Mouse (Mus musculus) myocyte (in vitro differentiated cells): ENCODE results near the gene Nprl2. TPM values are rescaled to one million over a fixed set of nuclear protein-coding genes. Genes with fewer than 3 reads are reported as not detected.

Source experiments
- H3K27me3 ChIP-seq: one replicate; pipeline ENCODE4 v1.6.1; 2011; ENCODE audit not compliant: control insufficient read depth, insufficient read depth, insufficient read length
- H3K36me3 ChIP-seq: one replicate; pipeline ENCODE4 v1.6.1; 2011; ENCODE audit not compliant: control insufficient read depth, insufficient read depth
- H3K4me2 ChIP-seq: one replicate; pipeline ENCODE4 v1.6.1; 2011; ENCODE audit warnings: low read depth, control low read depth
- H3K4me3 ChIP-seq: one replicate; pipeline ENCODE4 v1.5.1; 2011; ENCODE audit warnings: mild to moderate bottlenecking, control low read depth, moderate library complexity
- H3K79me2 ChIP-seq: one replicate; pipeline ENCODE4 v1.6.1; 2011; ENCODE audit not compliant: control insufficient read depth, insufficient read depth
- H3ac ChIP-seq: one replicate; pipeline ENCODE4 v1.6.1; 2011; ENCODE audit not compliant: control insufficient read depth, insufficient read length
- CEBPB ChIP-seq: IDR thresholded peaks from 2 replicates; pipeline ENCODE4 v1.6.1; 2011; ENCODE audit warnings: mild to moderate bottlenecking, moderate library complexity; ENCODE audit not compliant: poor library complexity, insufficient read depth, severe bottlenecking
- E2F4 ChIP-seq: IDR thresholded peaks from one replicate; pipeline ENCODE4 v1.6.1; 2011; ENCODE audit warnings: mild to moderate bottlenecking, control low read depth, moderate library complexity; ENCODE audit not compliant: insufficient read depth
- MAX ChIP-seq: IDR thresholded peaks from one replicate; pipeline ENCODE4 v1.6.1; 2011; ENCODE audit warnings: low read depth, mild to moderate bottlenecking, control low read depth
- MYOD1 ChIP-seq, 3 experiments: IDR thresholded peaks; one replicate each; pipeline ENCODE4 v1.6.1; 2011; ENCODE audit warnings: control low read depth in 2 of 3, low read depth in 2 of 3, mild to moderate bottlenecking in 2 of 3, moderate library complexity in 1 of 3; ENCODE audit not compliant: insufficient read length in 2 of 3, control insufficient read depth in 1 of 3
- MYOG ChIP-seq, 3 experiments: IDR thresholded peaks; one replicate each; pipeline ENCODE4 v1.6.1; 2011; ENCODE audit warnings: control low read depth in 2 of 3, low read depth in 2 of 3, mild to moderate bottlenecking in 2 of 3; ENCODE audit not compliant: insufficient read length in 2 of 3, control insufficient read depth in 1 of 3, insufficient read depth in 1 of 3
- POLR2A ChIP-seq: IDR thresholded peaks from one replicate; pipeline ENCODE4 v1.6.1; 2011; ENCODE audit warnings: low read depth, mild to moderate bottlenecking, control low read depth, moderate library complexity; ENCODE audit not compliant: insufficient read length
- POLR2AphosphoS2 ChIP-seq: IDR thresholded peaks from one replicate; pipeline ENCODE4 v1.6.1; 2011; ENCODE audit warnings: low read depth, control low read depth; ENCODE audit not compliant: insufficient read length
- REST ChIP-seq: IDR thresholded peaks from one replicate; pipeline ENCODE4 v1.6.1; 2011; ENCODE audit warnings: mild to moderate bottlenecking, control low read depth, moderate library complexity; ENCODE audit not compliant: insufficient read depth, insufficient read length
- SRF ChIP-seq: IDR thresholded peaks from one replicate; pipeline ENCODE4 v1.6.1; 2011; ENCODE audit warnings: low read depth; ENCODE audit not compliant: control insufficient read depth, insufficient read length
- TCF12 ChIP-seq: IDR thresholded peaks from one replicate; pipeline ENCODE4 v1.6.1; 2011; ENCODE audit warnings: mild to moderate bottlenecking, control low read depth; ENCODE audit not compliant: poor library complexity, insufficient read depth, severe bottlenecking
- TCF3 ChIP-seq: IDR thresholded peaks from one replicate; pipeline ENCODE4 v1.6.1; 2011; ENCODE audit warnings: low read depth, control low read depth; ENCODE audit not compliant: insufficient read length
- USF1 ChIP-seq: IDR thresholded peaks from one replicate; pipeline ENCODE4 v1.6.1; 2011; ENCODE audit warnings: low read depth, mild to moderate bottlenecking, control low read depth, moderate library complexity
- polyA plus RNA-seq: library from polyadenylated mRNA; unstranded; fragments of >200 nt; fragmentation: generic; extraction: Trizol; gene quantifications from one replicate; pipeline ENCODE4 v1.2.1, GENCODE M21; 2012; ENCODE audit warnings: missing spikeins

The Nprl2 gene
- polyA plus RNA-seq, 1 experiment = 24.6 TPM

DNA sequence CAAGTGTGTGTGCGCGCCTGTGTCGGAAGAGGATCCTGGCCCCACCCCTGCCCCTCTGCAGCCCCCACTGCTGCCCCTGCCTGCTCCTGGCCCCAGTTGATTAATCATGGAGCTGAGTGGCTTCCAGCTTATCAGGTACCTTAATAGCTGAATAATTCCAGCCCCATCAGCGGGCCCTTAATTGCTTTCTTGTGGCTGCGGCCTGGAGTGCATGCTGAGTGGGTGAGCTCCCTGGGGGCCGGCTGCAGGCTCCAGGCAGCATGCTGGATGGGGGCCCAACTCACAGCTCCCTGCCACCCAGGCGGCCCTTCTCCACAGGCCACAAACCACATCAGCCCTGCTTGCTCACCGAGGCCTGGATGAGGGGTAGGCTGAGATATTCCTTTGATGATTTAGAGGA is 30.6 kb upstream of the Nprl2 start:
- Histone ChIP-seq H3ac (no peak overlapping the region), H3K36me3 (no peaks in the 10 kb centered on the region), H3K27me3 (peaks cover 65% of the 10 kb centered on the region), H3K79me2 (no peaks in the 10 kb centered on the region), H3K4me3 (no peak overlapping the region), H3K4me2 (no peak overlapping the region)
- no peak for TF ChIP-seq MYOD1 (IDR thresholded peaks at IDR 0.05; ENCODE audit: control insufficient read depth in 1 of 3, insufficient read length in 2 of 3, low read depth in 2 of 3)
- TF ChIP-seq TCF12 = no peak
- no peak for TF ChIP-seq SRF
- TF ChIP-seq REST = no peak
- no peak for TF ChIP-seq E2F4
- TF ChIP-seq TCF3 = no peak
- TF ChIP-seq MAX = no peak
- no peak for TF ChIP-seq USF1
- TF ChIP-seq CEBPB = no peak
- TF ChIP-seq POLR2A = no peak
- no peak for TF ChIP-seq MYOG (IDR thresholded peaks at IDR 0.05; ENCODE audit: control insufficient read depth in 1 of 3, insufficient read depth in 1 of 3, insufficient read length in 2 of 3, low read depth in 2 of 3)
- TF ChIP-seq POLR2AphosphoS2 = no peak

DNA sequence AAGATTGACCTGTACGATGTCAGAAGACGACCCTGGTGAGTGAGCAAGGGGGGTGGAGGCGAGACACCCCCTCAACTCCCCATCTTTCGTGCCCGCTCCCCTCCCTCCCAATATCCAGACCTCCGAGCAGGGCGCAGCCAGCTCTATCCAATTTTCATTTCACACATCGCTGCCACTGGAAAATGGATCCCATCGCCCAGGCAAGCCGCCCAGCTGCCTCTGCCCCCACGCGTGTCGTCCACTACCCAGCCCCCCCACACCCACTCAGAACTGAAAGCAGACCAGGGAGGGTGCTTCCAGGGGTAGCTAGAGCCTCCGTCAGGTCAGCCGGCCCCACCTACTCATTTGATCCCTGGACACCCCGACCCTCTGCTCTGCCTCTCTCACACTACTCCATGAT is 29.7 kb upstream of the Nprl2 start:
- H3ac ChIP-seq = no peak overlapping the region
- no peaks in the 10 kb centered on the region for H3K79me2 ChIP-seq
- H3K4me3 ChIP-seq = no peak overlapping the region
- no peak overlapping the region for H3K4me2 ChIP-seq
- H3K36me3 ChIP-seq = no peaks in the 10 kb centered on the region
- TF ChIP-seq MYOG (IDR thresholded peaks at IDR 0.05; ENCODE audit: control insufficient read depth in 1 of 3, insufficient read depth in 1 of 3, insufficient read length in 2 of 3, low read depth in 2 of 3) = no peak
- TF ChIP-seq POLR2A = no peak
- TF ChIP-seq POLR2AphosphoS2 = no peak
- no peak for TF ChIP-seq REST
- no peak for TF ChIP-seq SRF
- TF ChIP-seq MYOD1 (IDR thresholded peaks at IDR 0.05; ENCODE audit: control insufficient read depth in 1 of 3, insufficient read length in 2 of 3, low read depth in 2 of 3) = no peak
- TF ChIP-seq TCF3 = no peak
- TF ChIP-seq E2F4 = no peak
- TF ChIP-seq MAX = no peak
- no peak for TF ChIP-seq USF1
- no peak for TF ChIP-seq TCF12
- TF ChIP-seq CEBPB = no peak
- H3K27me3 ChIP-seq = peaks cover 72% of the 10 kb centered on the region

- TF ChIP-seq MYOG (IDR thresholded peaks at IDR 0.05; ENCODE audit: control insufficient read depth in 1 of 3, insufficient read depth in 1 of 3, insufficient read length in 2 of 3, low read depth in 2 of 3) = no peak
- TF ChIP-seq POLR2A = no peak
- no peak for TF ChIP-seq CEBPB
- no peak for TF ChIP-seq REST
- TF ChIP-seq MYOD1 (IDR thresholded peaks at IDR 0.05; ENCODE audit: control insufficient read depth in 1 of 3, insufficient read length in 2 of 3, low read depth in 2 of 3) = no peak
- no peak for TF ChIP-seq POLR2AphosphoS2
- no peak for TF ChIP-seq TCF12
- no peak for TF ChIP-seq MAX
- peaks cover 76% of the 10 kb centered on the region for H3K27me3 ChIP-seq
- H3K4me3 ChIP-seq = no peak overlapping the region
- H3K36me3 ChIP-seq = no peaks in the 10 kb centered on the region
- no peak overlapping the region for H3ac ChIP-seq
- H3K79me2 ChIP-seq = no peaks in the 10 kb centered on the region
- H3K4me2 ChIP-seq = no peak overlapping the region
Measured at GRCm38 (mm10) chr9:107514303-107514955, 27.6 kb upstream of the Nprl2 start.

- Histone ChIP-seq H3K27me3 (peaks cover 63% of the 10 kb centered on the region), H3K79me2 (no peaks in the 10 kb centered on the region), H3K4me3 (no peak overlapping the region), H3ac (no peak overlapping the region), H3K36me3 (no peaks in the 10 kb centered on the region), H3K4me2 (no peak overlapping the region)
- TF ChIP-seq CEBPB = no peak
Measured at GRCm38 (mm10) chr9:107520331-107520730, 21.7 kb upstream of the Nprl2 start.

GRCm38 (mm10) chr9:107521190-107521589 is 20.8 kb upstream of the Nprl2 start:
- TF ChIP-seq SRF (no peak), POLR2A (no peak), MYOD1 (IDR thresholded peaks at IDR 0.05; ENCODE audit: control insufficient read depth in 1 of 3, insufficient read length in 2 of 3, low read depth in 2 of 3) (peak in 2 of 3 experiments; percentile 74 to 77), MYOG (IDR thresholded peaks at IDR 0.05; ENCODE audit: control insufficient read depth in 1 of 3, insufficient read depth in 1 of 3, insufficient read length in 2 of 3, low read depth in 2 of 3) (peak; percentile 22 to 80 (median 68))
- H3K36me3 ChIP-seq = no peaks in the 10 kb centered on the region

More at GRCm38 (mm10) chr9:107521190-107521589, 20.8 kb upstream of the Nprl2 start:
- peaks cover 70% of the 10 kb centered on the region for H3K27me3 ChIP-seq
- no peaks in the 10 kb centered on the region for H3K79me2 ChIP-seq
- H3K4me3 ChIP-seq = no peak overlapping the region
- H3ac ChIP-seq = no peak overlapping the region
- H3K4me2 ChIP-seq = peak overlapping the region; percentile 12
